Mouse (Mus musculus) limb, embryonic 12.5 days (tissue): ENCODE data around the gene Tbc1d2b. TPM values are rescaled to one million over a fixed set of nuclear protein-coding genes. Genes with fewer than 3 reads are reported as not detected.

Experiments
- ATAC-seq: fragments of 200-750 bp; cut with Nextera tagmentation; 2 replicates; pipeline ENCODE4 v1.8.0; 2017; ENCODE audit warnings: low read depth, moderate TSS enrichment; ENCODE audit not compliant: insufficient number of reproducible peaks, insufficient read depth, low FRiP score, low TSS enrichment
- H3K27ac ChIP-seq: fragments of 300-500 bp; sonication (generic); 2 replicates; pipeline ENCODE4 v1.5.1; 2016; ENCODE audit warnings: mild to moderate bottlenecking, moderate library complexity
- H3K27me3 ChIP-seq: fragments of 300-500 bp; sonication (generic); 2 replicates; pipeline ENCODE4 v1.6.1; 2016; ENCODE audit warnings: mild to moderate bottlenecking, moderate library complexity
- H3K36me3 ChIP-seq: fragments of 300-500 bp; sonication (generic); 2 replicates; pipeline ENCODE4 v1.6.1; 2016; ENCODE audit warnings: mild to moderate bottlenecking, moderate library complexity
- H3K4me1 ChIP-seq: fragments of 300-500 bp; sonication (generic); replicated peaks from 2 replicates; pipeline ENCODE4 v1.6.1; 2016
- H3K4me2 ChIP-seq: fragments of 300-500 bp; sonication (generic); 2 replicates; pipeline ENCODE4 v1.6.1; 2016; ENCODE audit warnings: mild to moderate bottlenecking, moderate library complexity
- H3K4me3 ChIP-seq: fragments of 300-500 bp; sonication (generic); replicated peaks from 2 replicates; pipeline ENCODE4 v1.5.1; 2016; ENCODE audit warnings: mild to moderate bottlenecking
- H3K9ac ChIP-seq: fragments of 300-500 bp; sonication (generic); replicated peaks from 2 replicates; pipeline ENCODE4 v1.6.1; 2016; ENCODE audit warnings: mild to moderate bottlenecking, moderate library complexity
- H3K9me3 ChIP-seq: fragments of 300-500 bp; sonication (generic); 2 replicates; pipeline ENCODE4 v1.6.1; 2016; ENCODE audit warnings: mild to moderate bottlenecking, moderate library complexity
- WGBS: fragments of 180-500 bp; shearing (Covaris S2); methylation state at CpG from one replicate; pipeline ENCODE4 v1.1.7; 2016; 5-methylcytosine and 5-hydroxymethylcytosine counted together
- polyA plus RNA-seq: library from polyadenylated mRNA; unstranded; fragments of >200 nt; fragmentation: Nextera tagmentation; extraction: Ambion mirVana; gene quantifications from 2 replicates; pipeline ENCODE4 v1.2.1, GENCODE M21; 2016

The Tbc1d2b gene
- polyA plus RNA-seq, 1 experiment from 2014 or later = 12.8 TPM

GRCm38 (mm10) chr9:90164670-90165453, 105.7 kb downstream of the Tbc1d2b start:
- Histone ChIP-seq H3K27me3 (no peaks in the 10 kb centered on the region; the same call in 1 of the 2 replicates), H3K9me3 (0 out of 2 replicates have a peak, but pooled peaks cover 5% of the 10 kb centered on the region), H3K9ac (no peak overlapping the region), H3K36me3 (peaks cover 4% of the 10 kb centered on the region; the same call in 1 of the 2 replicates), H3K4me1 (peaks cover 14% of the 10 kb centered on the region), H3K4me3 (peak overlapping the region; percentile 76), H3K4me2 (peak overlapping the region; percentile 88), H3K27ac (no peak overlapping the region)
- WGBS = 54% methylated on average over 4 of the region's 4 CpGs
- no peak for ATAC-seq

GRCm38 (mm10) chr9:90163749-90164095, 106.9 kb downstream of the Tbc1d2b start:
- Histone ChIP-seq H3K4me3 (peak overlapping the region; percentile 76), H3K9ac (peak overlapping the region; percentile 83), H3K27me3 (no peaks in the 10 kb centered on the region; the same call in 1 of the 2 replicates), H3K36me3 (peaks cover 6% of the 10 kb centered on the region; the same call in 1 of the 2 replicates), H3K9me3 (0 out of 2 replicates have a peak, but pooled peaks cover 5% of the 10 kb centered on the region), H3K4me1 (peaks cover 14% of the 10 kb centered on the region), H3K27ac (peak overlapping the region; percentile 79), H3K4me2 (peak overlapping the region; percentile 88)
- ATAC-seq = peak; percentile 52
- WGBS = under 1% methylated on average over 18 of the region's 18 CpGs

- Histone ChIP-seq H3K4me3 (peak within 1 kb of the TSS; percentile 76), H3K4me2 (peak within 1 kb of the TSS; percentile 88), H3K27me3 (no peaks in the 10 kb centered on the region; the same call in 1 of the 2 replicates), H3K27ac (peak within 1 kb of the TSS; percentile 79), H3K36me3 (peaks cover 6% of the 10 kb centered on the region; the same call in 1 of the 2 replicates), H3K9ac (peak within 1 kb of the TSS; percentile 83), H3K9me3 (0 out of 2 replicates have a peak, but pooled peaks cover 5% of the 10 kb centered on the region), H3K4me1 (peaks cover 14% of the 10 kb centered on the region)
- ATAC-seq = peak; percentile 72
- WGBS = under 1% methylated on average over 56 of the region's 60 CpGs
Measured at GRCm38 (mm10) chr9:90162926-90163748, 107.5 kb downstream of the Tbc1d2b start, which contains the start of gene Adamts7. Gene Adamts7, plus strand, starts transcription at chr9:90163069.

GRCm38 (mm10) chr9:90162243-90162925, 108.2 kb downstream of the Tbc1d2b start:
- H3K9me3 ChIP-seq = 0 out of 2 replicates have a peak, but pooled peaks cover 5% of the 10 kb centered on the region
- H3K27me3 ChIP-seq = no peaks in the 10 kb centered on the region; the same call in 1 of the 2 replicates
- peaks cover 6% of the 10 kb centered on the region; the same call in 1 of the 2 replicates for H3K36me3 ChIP-seq
- peak overlapping the region; percentile 13; the same call in 1 of the 2 replicates for H3K27ac ChIP-seq
- H3K4me1 ChIP-seq = peaks cover 14% of the 10 kb centered on the region
- peak overlapping the region; percentile 76 for H3K4me3 ChIP-seq
- WGBS = 10% methylated on average over 26 of the region's 29 CpGs
- ATAC-seq = no peak; the same call in 1 of the 2 replicates
- H3K4me2 ChIP-seq = peak overlapping the region; percentile 88
- H3K9ac ChIP-seq = peak overlapping the region; percentile 83

Other genes starting within 250 kb of the Tbc1d2b start
- gene Ctsh, start 216.7 kb downstream of the Tbc1d2b start, polyA plus RNA-seq = 12.6 and 15.9 TPM in 2 replicates
- gene Morf4l1, start 156.0 kb downstream of the Tbc1d2b start, polyA plus RNA-seq = 502 and 512 TPM in 2 replicates
- gene Adamts7, start 107.7 kb downstream of the Tbc1d2b start, polyA plus RNA-seq = 18.9 and 20.2 TPM in 2 replicates